ENCODE assay signal across 14 mouse cellular contexts in the genomic region with DNA sequence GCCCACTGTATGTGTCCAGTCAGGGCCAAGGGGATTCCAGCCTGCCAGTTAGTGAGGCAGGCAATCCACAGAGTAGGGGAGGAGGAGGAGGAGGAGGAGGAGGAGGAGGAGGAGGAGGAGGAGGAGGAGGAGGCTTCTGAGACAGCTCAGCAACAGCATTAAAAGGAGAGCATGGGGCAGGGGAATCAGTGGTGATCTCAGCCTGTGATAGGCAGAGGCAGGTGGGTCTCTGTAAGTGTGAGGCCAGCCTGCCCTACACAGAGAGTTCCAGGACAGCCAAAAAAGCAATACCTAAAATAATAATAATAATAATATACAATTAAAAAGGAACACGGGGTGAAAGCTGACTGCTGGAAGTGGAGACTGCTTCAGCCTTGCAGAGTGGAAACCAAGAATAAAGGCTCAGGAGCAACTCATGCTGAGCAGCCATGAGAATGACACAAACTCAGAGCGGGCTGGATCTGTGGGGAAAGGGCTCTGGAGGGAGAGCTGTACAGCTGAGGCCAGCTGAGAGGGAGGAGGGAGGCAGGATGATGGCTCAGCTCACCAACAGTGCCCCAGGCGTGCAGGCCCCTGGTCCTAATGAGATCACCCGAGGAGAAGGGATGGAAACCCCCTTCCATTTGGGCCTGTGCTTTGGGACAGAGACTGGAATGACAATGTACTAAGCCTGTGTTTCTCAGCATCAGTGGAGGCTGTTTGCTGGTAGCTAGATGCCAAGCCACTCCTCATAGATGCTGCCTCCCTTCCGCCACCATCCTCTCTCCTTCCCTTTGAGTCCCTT. TPM values are rescaled to one million over a fixed set of nuclear protein-coding genes. Genes with fewer than 3 reads are reported as not detected.
"Had no signal": no experiment of that assay in that cellular context is flagged by ENCODE, and none has a peak within 500 bp of the region (broad histone marks: within the 10 kb centered on the region; RNA-seq: fewer than 3 reads in every experiment).

No protein-coding gene starts in this region.

- H3K36me3 ChIP-seq: limb, embryonic 12.5 days; midbrain, embryonic 12.5 days; neural tube, embryonic 12.5 days; stomach, embryonic 15.5 days had no signal

- H3K27me3 ChIP-seq: limb, embryonic 12.5 days; midbrain, embryonic 12.5 days; neural tube, embryonic 12.5 days; stomach, embryonic 15.5 days had no signal

- H3K4me2 ChIP-seq: limb, embryonic 12.5 days; midbrain, embryonic 12.5 days; neural tube, embryonic 12.5 days; stomach, embryonic 15.5 days had no signal

- H3K9ac ChIP-seq: limb, embryonic 12.5 days; liver, embryonic 14.5 days; midbrain, embryonic 12.5 days; neural tube, embryonic 12.5 days; stomach, embryonic 15.5 days had no signal

- H3K4me1 ChIP-seq: midbrain, embryonic 12.5 days; neural tube, embryonic 12.5 days had no signal

- DNase-seq: kidney, adult 11 months; kidney, postnatal 25 days; layer of hippocampus, postnatal 36 days; lung, adult 18-20 months; retina, postnatal 1 day; right cerebral cortex, postnatal 14 days; thymus, adult 2 months; thymus, postnatal 25 days had no signal

- H3K27ac ChIP-seq: limb, embryonic 12.5 days; liver, embryonic 14.5 days; midbrain, embryonic 12.5 days; neural tube, embryonic 12.5 days; stomach, embryonic 15.5 days had no signal

- H3K9me3 ChIP-seq: limb, embryonic 12.5 days; midbrain, embryonic 12.5 days; neural tube, embryonic 12.5 days; stomach, embryonic 15.5 days had no signal

- H3K4me3 ChIP-seq: limb, embryonic 12.5 days; midbrain, embryonic 12.5 days; neural tube, embryonic 12.5 days; stomach, embryonic 15.5 days had no signal

RNA-seq across cellular contexts. Expression of gene Plekhg6, which starts 54.3 kb away (rescaled TPM):
- polyA plus RNA-seq: spleen, adult 2 months had no signal
